Mouse (Mus musculus) embryonic stem cell, embryonic (primary cell): ENCODE data around the gene Frat1.

ENCODE experiments used
- CTCF ChIA-PET, 4 experiments: fragments of 300-600 bp in 2 of 4; fragments of 350-600 bp in 2 of 4; sonication (Branson Sonifier 250); formaldehyde crosslinking; loops; one replicate each; lab custom pipeline; 2022; ENCODE audit warnings: inconsistent platforms in 2 of 4; lab: Charles Lee
- POLR2A ChIA-PET, 4 experiments: fragments of 300-600 bp in 2 of 4; fragments of 350-600 bp in 2 of 4; sonication (Branson Sonifier 250); formaldehyde crosslinking; loops; one replicate each; lab custom pipeline; 2022; ENCODE audit warnings: antibody characterized with exemption in 4 of 4, inconsistent platforms in 1 of 4; lab: Charles Lee

The Frat1 gene

GRCm38 (mm10) chr19:41829381-41830105 is at the start of gene Frat1:
Gene Frat1, plus strand, starts transcription at chr19:41829970.
- POLR2A ChIA-PET: interaction anchor here in 3 of 4 experiments (0.6 to 2.1 kb wide), 17 partner anchors 9 to 524 kb away, joined by 3 to 14 read pairs (median 4); partner anchors contain the start of genes Arhgap19 (in 1 of the 3), Frat2 (in 1 of the 3) and Pi4k2a (in 1 of the 3)

GRCm38 (mm10) chr19:41786896-41787295 is 42.9 kb upstream of the Frat1 start:
- ChIA-PET POLR2A (interaction anchor here in 1 of 4 experiments (0.9 kb wide), 1 partner anchor 11 kb away, joined by 3 read pairs; no protein-coding TSS in a partner anchor), CTCF (no interaction called here)

More at GRCm38 (mm10) chr19:41829381-41830105, at the start of gene Frat1:
- CTCF ChIA-PET: interaction anchor here in 2 of 4 experiments (0.6 to 1.4 kb wide), 4 partner anchors 26 to 321 kb away, joined by 4 to 5 read pairs (median 5); no protein-coding TSS in a partner anchor

GRCm38 (mm10) chr19:41789110-41789961 is 40.4 kb upstream of the Frat1 start:
- CTCF ChIA-PET: interaction anchor here in 3 of 4 experiments (0.6 to 2.1 kb wide), 5 partner anchors 9 to 1919 kb away, joined by 3 to 6 read pairs (median 4); no protein-coding TSS in a partner anchor
- POLR2A ChIA-PET: interaction anchor here in 2 of 4 experiments (0.7 kb wide), 3 partner anchors 60 to 468 kb away, joined by 3 to 4 read pairs (median 4); no protein-coding TSS in a partner anchor

GRCm38 (mm10) chr19:41791384-41791783 is 38.4 kb upstream of the Frat1 start:
- ChIA-PET CTCF (interaction anchor here (0.6 to 2.1 kb wide), 12 partner anchors 10 to 494 kb away, joined by 3 to 11 read pairs (median 4); partner anchors contain the start of gene Arhgap19 (in 1 of the 4)), POLR2A (interaction anchor here in 1 of 4 experiments (2.9 kb wide), 1 partner anchor 10 kb away, joined by 15 read pairs; the partner anchor contains the start of gene Arhgap19)

GRCm38 (mm10) chr19:41792934-41793486 is 36.8 kb upstream of the Frat1 start:
- CTCF ChIA-PET: interaction anchor here in 2 of 4 experiments (0.6 to 1.7 kb wide), 3 partner anchors 8 to 164 kb away, joined by 3 to 5 read pairs (median 4); partner anchors contain the start of gene Arhgap19 (in 1 of the 2)
- POLR2A ChIA-PET: interaction anchor here in 1 of 4 experiments (0.5 to 2.9 kb wide), 2 partner anchors 8 to 299 kb away, joined by 5 to 15 read pairs; partner anchors contain the start of gene Arhgap19

- CTCF ChIA-PET: no interaction called here
- POLR2A ChIA-PET: interaction anchor here in 2 of 4 experiments (0.5 to 1.5 kb wide), 2 partner anchors 9 to 137 kb away, joined by 3 to 6 read pairs; no protein-coding TSS in a partner anchor
These were observed 35.8 kb upstream of the Frat1 start for GRCm38 (mm10) chr19:41794017-41794416.

GRCm38 (mm10) chr19:41794901-41795300 is 34.9 kb upstream of the Frat1 start:
- ChIA-PET POLR2A (interaction anchor here in 2 of 4 experiments (0.6 to 1.5 kb wide), 8 partner anchors 8 to 525 kb away, joined by 3 to 8 read pairs (median 4); no protein-coding TSS in a partner anchor), CTCF (interaction anchor here in 2 of 4 experiments (0.6 to 1.0 kb wide), 4 partner anchors 8 to 294 kb away, joined by 3 to 5 read pairs (median 4); no protein-coding TSS in a partner anchor)

- ChIA-PET CTCF (interaction anchor here in 1 of 4 experiments (0.5 kb wide), 2 partner anchors 103 to 1772 kb away, joined by 3 read pairs; no protein-coding TSS in a partner anchor), POLR2A (interaction anchor here in 2 of 4 experiments (0.7 to 1.0 kb wide), 2 partner anchors 14 to 52 kb away, joined by 3 to 4 read pairs; partner anchors contain the start of gene Frat2 (in 1 of the 2))
These were observed 33.5 kb upstream of the Frat1 start for GRCm38 (mm10) chr19:41796148-41796760.

- ChIA-PET CTCF (interaction anchor here in 2 of 4 experiments (0.5 to 0.6 kb wide), 4 partner anchors 103 to 1772 kb away, joined by 3 to 6 read pairs (median 3); no protein-coding TSS in a partner anchor), POLR2A (interaction anchor here in 3 of 4 experiments (0.7 to 1.0 kb wide), 4 partner anchors 10 to 70 kb away, joined by 3 to 4 read pairs (median 3); partner anchors contain the start of gene Frat2 (in 1 of the 3))
These were observed 32.9 kb upstream of the Frat1 start for GRCm38 (mm10) chr19:41796789-41797327.

GRCm38 (mm10) chr19:41797536-41797935 is 32.2 kb upstream of the Frat1 start:
- CTCF ChIA-PET: interaction anchor here in 2 of 4 experiments (0.5 to 0.6 kb wide), 2 partner anchors 725 to 1457 kb away, joined by 3 to 6 read pairs; no protein-coding TSS in a partner anchor
- POLR2A ChIA-PET: interaction anchor here in 2 of 4 experiments (0.7 to 1.1 kb wide), 4 partner anchors 10 to 71 kb away, joined by 3 read pairs; partner anchors contain the start of gene Frat1 (in 1 of the 2)

GRCm38 (mm10) chr19:41800451-41800850 is 29.3 kb upstream of the Frat1 start:
- ChIA-PET POLR2A (interaction anchor here in 1 of 4 experiments (0.8 to 3.6 kb wide), 2 partner anchors 9 to 26 kb away, joined by 4 to 15 read pairs; no protein-coding TSS in a partner anchor), CTCF (no interaction called here)

- ChIA-PET POLR2A (interaction anchor here in 3 of 4 experiments (0.5 to 3.6 kb wide), 19 partner anchors 10 to 675 kb away, joined by 3 to 15 read pairs (median 3); partner anchors contain the start of genes Avpi1 (in 1 of the 3), Frat1 (in 1 of the 3), Hoga1 (in 1 of the 3) and Tm9sf3 (in 1 of the 3)), CTCF (interaction anchor here in 3 of 4 experiments (0.5 to 1.1 kb wide), 6 partner anchors 9 to 328 kb away, joined by 3 to 12 read pairs (median 3); partner anchors contain the start of gene Avpi1 (in 1 of the 3))
These were observed 28.6 kb upstream of the Frat1 start for GRCm38 (mm10) chr19:41800986-41801741.

- ChIA-PET POLR2A (interaction anchor here in 3 of 4 experiments (0.5 to 3.6 kb wide), 18 partner anchors 10 to 538 kb away, joined by 3 to 15 read pairs (median 3); partner anchors contain the start of genes Avpi1 (in 1 of the 3), Frat1 (in 1 of the 3), Hoga1 (in 1 of the 3) and Tm9sf3 (in 1 of the 3)), CTCF (interaction anchor here in 3 of 4 experiments (0.5 to 1.1 kb wide), 7 partner anchors 10 to 786 kb away, joined by 3 to 12 read pairs (median 3); partner anchors contain the start of gene Avpi1 (in 1 of the 3))
These were observed 27.9 kb upstream of the Frat1 start, which contains the start of gene Arhgap19 for GRCm38 (mm10) chr19:41801742-41802369. Gene Arhgap19, minus strand, starts transcription at chr19:41802047.

- ChIA-PET POLR2A (interaction anchor here in 3 of 4 experiments (0.7 to 1.6 kb wide), 9 partner anchors 8 to 224 kb away, joined by 3 to 6 read pairs (median 3); partner anchors contain the start of genes Frat1 (in 1 of the 3) and Frat2 (in 1 of the 3)), CTCF (interaction anchor here (0.5 to 1.3 kb wide), 34 partner anchors 8 to 919 kb away, joined by 3 to 11 read pairs (median 4); partner anchors contain the start of genes Frat1 (in 1 of the 4), Hoga1 (in 1 of the 4), Lcor (in 1 of the 4) and Loxl4 (in 1 of the 4))
These were observed 26.4 kb upstream of the Frat1 start for GRCm38 (mm10) chr19:41803322-41803721.
